Mouse (Mus musculus): ENCODE results near the gene Pald1. TPM values are rescaled to one million over a fixed set of nuclear protein-coding genes. Genes with fewer than 3 reads are reported as not detected.

The Pald1 gene
- polyA plus RNA-seq, 1 experiment from 2014 or later = 17.3 TPM

- 37% methylated on average over 9 of the region's 9 CpGs for WGBS
- DNase-seq (ENCODE audit: low spot score, missing footprints) = peak; percentile 74
- Histone ChIP-seq H3K27ac (ENCODE audit: low read depth, low read length) (no peak overlapping the region), H3K36me3 (ENCODE audit: control insufficient read depth, insufficient read depth, low read length) (peaks cover 2% of the 10 kb centered on the region; the same call in 1 of the 2 replicates), H3K4me3 (ENCODE audit: low read depth, low read length) (no peak overlapping the region), H3K4me2 (no peak overlapping the region), H3K9ac (ENCODE audit: low read length) (no peak overlapping the region), H3K9me3 (ENCODE audit: control insufficient read depth, low read length) (no peaks in the 10 kb centered on the region), H3K27me3 (ENCODE audit: control insufficient read depth, insufficient read depth, low read length) (no peaks in the 10 kb centered on the region), H3K4me1 (ENCODE audit: control insufficient read depth, insufficient read depth, low read length) (0 out of 2 replicates have a peak, but pooled peaks cover 3% of the 10 kb centered on the region)
- ATAC-seq (ENCODE audit: low FRiP score) = no peak
Observed at GRCm38 (mm10) chr10:61325782-61326328, 57.5 kb downstream of the Pald1 start.

GRCm38 (mm10) chr10:61324717-61325116 lies 58.6 kb downstream of the Pald1 start:
- peak; percentile 23 for DNase-seq (ENCODE audit: low spot score, missing footprints)
- H3K4me1 ChIP-seq (ENCODE audit: control insufficient read depth, insufficient read depth, low read length) = 0 out of 2 replicates have a peak, but pooled peaks cover 3% of the 10 kb centered on the region
- no peak overlapping the region for H3K4me2 ChIP-seq
- no peaks in the 10 kb centered on the region for H3K9me3 ChIP-seq (ENCODE audit: control insufficient read depth, low read length)
- 77% methylated on average over 8 of the region's 8 CpGs for WGBS
- no peaks in the 10 kb centered on the region for H3K27me3 ChIP-seq (ENCODE audit: control insufficient read depth, insufficient read depth, low read length)
- ATAC-seq (ENCODE audit: low FRiP score) = no peak
- H3K9ac ChIP-seq (ENCODE audit: low read length) = no peak overlapping the region
- no peak overlapping the region for H3K27ac ChIP-seq (ENCODE audit: low read depth, low read length)
- no peak overlapping the region for H3K4me3 ChIP-seq (ENCODE audit: low read depth, low read length)
- peaks cover 2% of the 10 kb centered on the region; the same call in 1 of the 2 replicates for H3K36me3 ChIP-seq (ENCODE audit: control insufficient read depth, insufficient read depth, low read length)

GRCm38 (mm10) chr10:61318527-61318926 lies 64.8 kb downstream of the Pald1 start:
- H3K27ac ChIP-seq (ENCODE audit: low read depth, low read length) = no peak overlapping the region
- H3K4me1 ChIP-seq (ENCODE audit: control insufficient read depth, insufficient read depth, low read length) = peaks cover 4% of the 10 kb centered on the region; the same call in 1 of the 2 replicates
- H3K4me3 ChIP-seq (ENCODE audit: low read depth, low read length) = no peak overlapping the region
- H3K27me3 ChIP-seq (ENCODE audit: control insufficient read depth, insufficient read depth, low read length) = no peaks in the 10 kb centered on the region
- no peaks in the 10 kb centered on the region for H3K9me3 ChIP-seq (ENCODE audit: control insufficient read depth, low read length)
- no peak for DNase-seq (ENCODE audit: low spot score, missing footprints)
- H3K9ac ChIP-seq (ENCODE audit: low read length) = no peak overlapping the region
- no peak for ATAC-seq (ENCODE audit: low FRiP score)
- H3K4me2 ChIP-seq = no peak overlapping the region
- WGBS = 88% methylated on average over 3 of the region's 3 CpGs
- peaks cover 2% of the 10 kb centered on the region; the same call in 1 of the 2 replicates for H3K36me3 ChIP-seq (ENCODE audit: control insufficient read depth, insufficient read depth, low read length)

GRCm38 (mm10) chr10:61315324-61315880 lies 67.9 kb downstream of the Pald1 start:
- DNase-seq (ENCODE audit: low spot score, missing footprints) = peak; percentile 69
- Histone ChIP-seq H3K9me3 (ENCODE audit: control insufficient read depth, low read length) (no peaks in the 10 kb centered on the region), H3K27ac (ENCODE audit: low read depth, low read length) (no peak overlapping the region), H3K36me3 (ENCODE audit: control insufficient read depth, insufficient read depth, low read length) (no peaks in the 10 kb centered on the region), H3K4me2 (no peak overlapping the region), H3K4me3 (ENCODE audit: low read depth, low read length) (no peak overlapping the region), H3K27me3 (ENCODE audit: control insufficient read depth, insufficient read depth, low read length) (no peaks in the 10 kb centered on the region), H3K9ac (ENCODE audit: low read length) (no peak overlapping the region), H3K4me1 (ENCODE audit: control insufficient read depth, insufficient read depth, low read length) (peaks cover 4% of the 10 kb centered on the region; the same call in 1 of the 2 replicates)
- ATAC-seq (ENCODE audit: low FRiP score) = no peak
- 13% methylated on average over 9 of the region's 9 CpGs for WGBS

GRCm38 (mm10) chr10:61313750-61314149 lies 69.6 kb downstream of the Pald1 start:
- no peaks in the 10 kb centered on the region for H3K36me3 ChIP-seq (ENCODE audit: control insufficient read depth, insufficient read depth, low read length)
- no peak for ATAC-seq (ENCODE audit: low FRiP score)
- peaks cover 4% of the 10 kb centered on the region; the same call in 1 of the 2 replicates for H3K4me1 ChIP-seq (ENCODE audit: control insufficient read depth, insufficient read depth, low read length)
- H3K4me2 ChIP-seq = no peak overlapping the region
- H3K9ac ChIP-seq (ENCODE audit: low read length) = no peak overlapping the region
- no peaks in the 10 kb centered on the region for H3K27me3 ChIP-seq (ENCODE audit: control insufficient read depth, insufficient read depth, low read length)
- peak; percentile 72 for DNase-seq (ENCODE audit: low spot score, missing footprints)
- WGBS = 75% methylated on average over 7 of the region's 7 CpGs
- no peak overlapping the region for H3K27ac ChIP-seq (ENCODE audit: low read depth, low read length)
- no peak overlapping the region for H3K4me3 ChIP-seq (ENCODE audit: low read depth, low read length)
- no peaks in the 10 kb centered on the region for H3K9me3 ChIP-seq (ENCODE audit: control insufficient read depth, low read length)

GRCm38 (mm10) chr10:61312754-61313153 lies 70.6 kb downstream of the Pald1 start:
- ATAC-seq (ENCODE audit: low FRiP score) (no peak), DNase-seq (ENCODE audit: low spot score, missing footprints) (no peak)
- no peak overlapping the region for H3K4me2 ChIP-seq
- no peak overlapping the region for H3K27ac ChIP-seq (ENCODE audit: low read depth, low read length)
- no peak overlapping the region for H3K4me3 ChIP-seq (ENCODE audit: low read depth, low read length)
- H3K27me3 ChIP-seq (ENCODE audit: control insufficient read depth, insufficient read depth, low read length) = no peaks in the 10 kb centered on the region
- no peak overlapping the region for H3K9ac ChIP-seq (ENCODE audit: low read length)
- 66% methylated on average over 7 of the region's 7 CpGs for WGBS
- no peaks in the 10 kb centered on the region for H3K9me3 ChIP-seq (ENCODE audit: control insufficient read depth, low read length)
- H3K4me1 ChIP-seq (ENCODE audit: control insufficient read depth, insufficient read depth, low read length) = peaks cover 4% of the 10 kb centered on the region; the same call in 1 of the 2 replicates
- H3K36me3 ChIP-seq (ENCODE audit: control insufficient read depth, insufficient read depth, low read length) = no peaks in the 10 kb centered on the region

GRCm38 (mm10) chr10:61312159-61312558 lies 71.2 kb downstream of the Pald1 start:
- no peak overlapping the region for H3K4me2 ChIP-seq
- no peaks in the 10 kb centered on the region for H3K9me3 ChIP-seq (ENCODE audit: control insufficient read depth, low read length)
- no peak for ATAC-seq (ENCODE audit: low FRiP score)
- no peak overlapping the region for H3K9ac ChIP-seq (ENCODE audit: low read length)
- no peaks in the 10 kb centered on the region for H3K27me3 ChIP-seq (ENCODE audit: control insufficient read depth, insufficient read depth, low read length)
- H3K36me3 ChIP-seq (ENCODE audit: control insufficient read depth, insufficient read depth, low read length) = no peaks in the 10 kb centered on the region
- no peak overlapping the region for H3K4me3 ChIP-seq (ENCODE audit: low read depth, low read length)
- 88% methylated on average over 6 of the region's 6 CpGs for WGBS
- H3K27ac ChIP-seq (ENCODE audit: low read depth, low read length) = no peak overlapping the region
- peaks cover 4% of the 10 kb centered on the region; the same call in 1 of the 2 replicates for H3K4me1 ChIP-seq (ENCODE audit: control insufficient read depth, insufficient read depth, low read length)
- no peak for DNase-seq (ENCODE audit: low spot score, missing footprints)

- WGBS = 60% methylated on average over 12 of the region's 12 CpGs
- Histone ChIP-seq H3K9me3 (ENCODE audit: control insufficient read depth, low read length) (no peaks in the 10 kb centered on the region), H3K36me3 (ENCODE audit: control insufficient read depth, insufficient read depth, low read length) (no peaks in the 10 kb centered on the region), H3K4me1 (ENCODE audit: control insufficient read depth, insufficient read depth, low read length) (no peaks in the 10 kb centered on the region), H3K4me3 (ENCODE audit: low read depth, low read length) (no peak overlapping the region), H3K9ac (ENCODE audit: low read length) (no peak overlapping the region), H3K27ac (ENCODE audit: low read depth, low read length) (no peak overlapping the region), H3K27me3 (ENCODE audit: control insufficient read depth, insufficient read depth, low read length) (no peaks in the 10 kb centered on the region), H3K4me2 (no peak overlapping the region)
- no peak for ATAC-seq (ENCODE audit: low FRiP score)
- DNase-seq (ENCODE audit: low spot score, missing footprints) = no peak
Observed at GRCm38 (mm10) chr10:61308706-61309320, 74.5 kb downstream of the Pald1 start.

- H3K4me3 ChIP-seq (ENCODE audit: low read depth, low read length) = no peak overlapping the region
- H3K27ac ChIP-seq (ENCODE audit: low read depth, low read length) = no peak overlapping the region
- H3K4me1 ChIP-seq (ENCODE audit: control insufficient read depth, insufficient read depth, low read length) = no peaks in the 10 kb centered on the region
- no peaks in the 10 kb centered on the region for H3K27me3 ChIP-seq (ENCODE audit: control insufficient read depth, insufficient read depth, low read length)
- DNase-seq (ENCODE audit: low spot score, missing footprints) (no peak), ATAC-seq (ENCODE audit: low FRiP score) (no peak)
- no peaks in the 10 kb centered on the region for H3K9me3 ChIP-seq (ENCODE audit: control insufficient read depth, low read length)
- H3K4me2 ChIP-seq = no peak overlapping the region
- no peaks in the 10 kb centered on the region for H3K36me3 ChIP-seq (ENCODE audit: control insufficient read depth, insufficient read depth, low read length)
- H3K9ac ChIP-seq (ENCODE audit: low read length) = no peak overlapping the region
- 86% methylated on average over 13 of the region's 13 CpGs for WGBS
Observed at GRCm38 (mm10) chr10:61305928-61306590, 77.3 kb downstream of the Pald1 start.
